Mouse (Mus musculus) thymus, adult 2 months (tissue): ENCODE data around the gene Gm28048.

Experiments
- CTCF ChIP-seq: fragments of 200-500 bp; IDR thresholded peaks from 2 replicates; pipeline ENCODE4 v1.5.1; 2012; ENCODE audit warnings: mild to moderate bottlenecking, control low read depth, low read length, moderate library complexity, borderline replicate concordance; ENCODE audit not compliant: control insufficient read depth, poor library complexity, insufficient read depth; ENCODE audit errors: extremely low read depth
- POLR2A ChIP-seq: fragments of 200-500 bp; IDR thresholded peaks from 2 replicates; pipeline ENCODE4 v1.6.1; 2012; ENCODE audit warnings: mild to moderate bottlenecking, low read length, control low read depth, moderate library complexity; ENCODE audit not compliant: control insufficient read depth, poor library complexity, insufficient read depth; ENCODE audit errors: extremely low read depth

DNA sequence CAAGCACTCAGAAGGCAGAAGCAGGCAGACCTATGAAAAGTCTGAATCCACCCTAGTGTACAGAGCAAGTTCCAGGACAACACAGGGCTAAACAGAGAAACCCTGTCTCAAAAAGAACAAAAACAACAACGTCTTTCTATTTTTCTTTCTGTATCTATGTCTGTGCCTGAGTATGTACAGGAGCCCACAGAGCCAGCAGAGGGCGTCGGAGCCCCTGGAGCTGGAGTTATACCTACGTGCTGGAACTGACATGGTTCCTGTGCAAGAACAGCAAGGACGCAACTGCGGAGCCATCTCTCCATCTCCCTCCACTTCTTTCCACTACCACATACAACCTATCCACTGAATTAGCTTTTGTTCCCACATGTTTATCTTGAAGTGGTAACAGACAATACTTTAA is 31.8 kb downstream of the Gm28048 start:
- TF ChIP-seq CTCF, result 0 out of 2 replicates have a peak, but pooled peaks have one; percentile 28
- TF ChIP-seq POLR2A, result no peak
